Mouse (Mus musculus): Measurements from ENCODE around the gene Usp22. TPM values are rescaled to one million over a fixed set of nuclear protein-coding genes. Genes with fewer than 3 reads are reported as not detected.
A peak's percentile ranks its signal among the peaks of the same experiment; 100 is the strongest.
"Not testable (repeated sequence)": the region's sequence is repeated elsewhere in the genome, so short reads cannot be mapped to it uniquely, and the experiment has no call there.

Gene Usp22
- polyA plus RNA-seq, 1 experiment from 2014 or later: 10.0 TPM

DNA sequence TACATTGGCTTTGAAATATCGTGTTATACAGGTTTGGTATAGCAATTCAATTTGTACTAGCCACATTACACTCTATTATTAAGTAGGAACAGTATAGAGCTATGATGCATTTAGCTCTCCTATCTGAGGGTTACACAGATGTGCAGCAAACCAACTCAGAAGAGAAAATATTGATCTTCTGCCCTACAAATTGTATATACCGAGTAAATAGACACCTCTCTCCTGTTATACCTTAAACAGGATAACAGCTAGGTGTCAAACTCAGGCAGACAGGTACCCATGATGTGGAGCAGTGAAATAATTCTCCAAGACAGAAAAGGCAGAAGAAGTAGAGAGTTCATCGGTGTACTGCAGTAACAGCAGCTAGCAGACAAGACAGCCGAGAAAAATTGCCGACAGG is 923 bp upstream of the Usp22 start:
- ATAC-seq: no peak
- 0 out of 2 replicates have a peak overlapping the region, but pooled peaks have one; percentile 21 for H3K4me3 ChIP-seq (ENCODE audit: low read depth, low read length)
- H3K4me2 ChIP-seq (ENCODE audit: low read depth, low read length): peak overlapping the region; percentile 62
- whole genome bisulfite sequencing (ENCODE audit: insufficient replicate concordance): 64% methylated on average over 5 of the region's 5 CpGs
- no peak for DNase-seq
- TF ChIP-seq CTCF (IDR thresholded peaks at IDR 0.05; ENCODE audit: low read depth): no peak
- TF ChIP-seq EP300 (IDR thresholded peaks at IDR 0.05; ENCODE audit: low read depth): no peak
- no peaks in the 10 kb centered on the region for H3K27me3 ChIP-seq (ENCODE audit: insufficient read depth, low read length)
- H3K27ac ChIP-seq (ENCODE audit: low read depth): no peak overlapping the region; the same call in 1 of the 2 replicates
- H3K36me3 ChIP-seq (replicated peaks; ENCODE audit: insufficient read depth, low read length): no peaks in the 10 kb centered on the region
- H3K9ac ChIP-seq (replicated peaks): no peak overlapping the region
- H3K9me3 ChIP-seq (ENCODE audit: low read length): no peaks in the 10 kb centered on the region
- H3K4me1 ChIP-seq (ENCODE audit: insufficient read depth): peaks cover 13% of the 10 kb centered on the region

DNA sequence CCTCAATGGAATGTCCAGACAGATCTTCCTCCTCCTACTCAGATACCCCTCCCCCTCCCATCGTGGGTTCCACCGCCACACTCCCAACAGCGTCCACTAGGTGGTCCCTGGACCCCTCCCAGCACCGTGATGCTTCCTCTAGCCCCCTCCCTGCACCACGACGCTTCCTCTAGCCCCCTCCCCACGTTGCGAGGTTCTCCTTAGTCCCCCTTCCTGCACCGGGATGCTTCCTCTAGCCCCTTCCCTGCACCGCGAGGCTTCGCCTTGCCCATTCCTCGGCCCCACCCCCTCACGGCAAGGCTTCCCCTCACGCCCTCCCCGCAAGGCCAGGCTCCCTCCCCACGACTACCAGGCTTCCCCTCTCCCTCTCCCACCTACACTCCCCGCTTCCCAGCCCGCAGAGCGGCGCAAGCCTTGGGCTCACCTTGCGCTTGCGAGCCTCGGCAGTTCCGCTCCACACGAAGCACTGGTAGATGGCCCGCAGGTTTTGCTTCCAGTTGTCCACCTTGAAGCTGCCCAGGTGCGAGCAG is 499 bp downstream of the Usp22 start:
- DNase-seq (peak; percentile 73), ATAC-seq (peak; percentile 8)
- under 1% methylated on average over 27 of the region's 28 CpGs for WGBS (ENCODE audit: insufficient replicate concordance)
- peak overlapping the region; percentile 89 for H3K9ac ChIP-seq (replicated peaks)
- H3K27me3 ChIP-seq (ENCODE audit: insufficient read depth, low read length): no peaks in the 10 kb centered on the region
- peak overlapping the region; percentile 78 for H3K4me3 ChIP-seq (ENCODE audit: low read depth, low read length)
- peak overlapping the region; percentile 95 for H3K27ac ChIP-seq (ENCODE audit: low read depth)
- H3K36me3 ChIP-seq (replicated peaks; ENCODE audit: insufficient read depth, low read length): no peaks in the 10 kb centered on the region
- peak overlapping the region; percentile 97 for H3K4me2 ChIP-seq (ENCODE audit: low read depth, low read length)
- no peaks in the 10 kb centered on the region for H3K9me3 ChIP-seq (ENCODE audit: low read length)
- TF ChIP-seq EP300 (IDR thresholded peaks at IDR 0.05; ENCODE audit: low read depth): no peak
- peak; percentile 44 for TF ChIP-seq CTCF (IDR thresholded peaks at IDR 0.05; ENCODE audit: low read depth)
- peaks cover 15% of the 10 kb centered on the region for H3K4me1 ChIP-seq (ENCODE audit: insufficient read depth)

DNA sequence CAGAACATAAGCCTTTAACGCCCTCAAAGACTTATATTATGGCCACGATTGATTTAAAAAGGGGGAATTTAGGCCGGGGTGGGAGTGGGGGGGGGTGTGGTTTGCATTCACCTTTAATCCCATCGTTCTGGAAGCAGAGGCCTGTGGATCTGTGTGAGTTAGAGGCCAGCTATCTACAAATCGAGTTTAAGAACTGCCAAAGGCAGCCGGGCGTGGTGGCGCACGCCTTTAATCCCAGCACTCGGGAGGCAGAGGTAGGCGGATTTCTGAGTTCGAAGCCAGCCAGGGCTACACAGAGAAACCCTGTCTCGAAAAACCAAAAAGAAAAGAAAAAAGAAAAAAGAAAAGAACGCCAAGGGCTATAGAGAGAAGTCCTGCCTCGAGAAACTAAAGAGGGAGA is 1.4 kb downstream of the Usp22 start:
- not testable (repeated sequence) for H3K9me3 ChIP-seq (ENCODE audit: low read length); H3K27me3 ChIP-seq (ENCODE audit: insufficient read depth, low read length); DNase-seq; H3K36me3 ChIP-seq (replicated peaks; ENCODE audit: insufficient read depth, low read length); ATAC-seq; H3K27ac ChIP-seq (ENCODE audit: low read depth)
- 42% methylated on average over 15 of the region's 15 CpGs for WGBS (ENCODE audit: insufficient replicate concordance)
- Histone ChIP-seq H3K4me1 (ENCODE audit: insufficient read depth) (peaks cover 15% of the 10 kb centered on the region), H3K9ac (replicated peaks) (peak overlapping the region; percentile 89), H3K4me3 (ENCODE audit: low read depth, low read length) (peak overlapping the region; percentile 78; the same call in 1 of the 2 replicates), H3K4me2 (ENCODE audit: low read depth, low read length) (peak overlapping the region; percentile 97)

DNA sequence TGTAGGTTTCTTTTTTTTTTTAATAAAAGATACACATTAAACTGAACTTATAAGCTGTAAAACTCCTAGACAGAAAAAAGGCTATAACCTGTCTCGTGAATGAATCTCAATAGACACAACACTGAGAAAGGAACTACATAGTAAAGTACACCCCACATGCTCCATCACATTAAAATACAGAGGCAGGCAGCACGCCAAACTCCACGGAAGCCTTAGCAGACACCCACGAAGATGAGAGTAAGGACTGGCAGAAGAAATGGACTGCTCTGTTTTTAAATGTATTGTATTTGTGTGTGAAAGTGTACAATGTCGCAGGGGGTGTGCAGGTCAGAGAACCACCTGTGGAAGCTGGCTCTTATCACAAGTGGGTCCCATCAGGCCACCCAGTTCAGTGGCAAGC is 4.7 kb downstream of the Usp22 start:
- TF ChIP-seq CTCF (IDR thresholded peaks at IDR 0.05; ENCODE audit: low read depth) (no peak), EP300 (IDR thresholded peaks at IDR 0.05; ENCODE audit: low read depth) (no peak)
- no peak for ATAC-seq
- peaks cover 19% of the 10 kb centered on the region for H3K36me3 ChIP-seq (replicated peaks; ENCODE audit: insufficient read depth, low read length)
- no peak for DNase-seq
- H3K9me3 ChIP-seq (ENCODE audit: low read length): no peaks in the 10 kb centered on the region
- no peaks in the 10 kb centered on the region for H3K27me3 ChIP-seq (ENCODE audit: insufficient read depth, low read length)
- H3K27ac ChIP-seq (ENCODE audit: low read depth): no peak overlapping the region
- H3K4me2 ChIP-seq (ENCODE audit: low read depth, low read length): no peak overlapping the region
- peaks cover 10% of the 10 kb centered on the region for H3K4me1 ChIP-seq (ENCODE audit: insufficient read depth)
- 81% methylated on average over 5 of the region's 5 CpGs for WGBS (ENCODE audit: insufficient replicate concordance)
- no peak overlapping the region for H3K4me3 ChIP-seq (ENCODE audit: low read depth, low read length)
- no peak overlapping the region for H3K9ac ChIP-seq (replicated peaks)

DNA sequence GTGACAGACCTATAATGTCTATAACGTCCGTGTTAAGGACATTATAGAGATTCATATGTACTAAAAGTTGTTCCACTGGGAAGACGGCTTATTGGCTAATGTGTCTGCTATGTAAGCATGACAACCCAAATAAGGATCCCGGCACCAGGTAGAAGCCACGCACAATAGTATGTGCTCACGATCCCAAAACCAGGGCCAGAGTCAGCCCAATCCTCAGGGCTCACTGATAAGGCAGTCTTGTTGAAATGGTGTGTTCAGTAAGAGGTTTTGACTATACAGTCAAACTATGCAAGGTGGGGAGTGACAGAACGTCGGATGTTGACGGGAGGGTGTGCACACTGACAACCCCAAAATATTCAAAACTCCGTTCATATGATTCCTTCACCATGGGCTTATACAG is 10.0 kb downstream of the Usp22 start:
- Histone ChIP-seq H3K4me3 (ENCODE audit: low read depth, low read length) (no peak overlapping the region), H3K9me3 (ENCODE audit: low read length) (no peaks in the 10 kb centered on the region), H3K4me2 (ENCODE audit: low read depth, low read length) (no peak overlapping the region), H3K4me1 (ENCODE audit: insufficient read depth) (peaks cover 9% of the 10 kb centered on the region), H3K9ac (replicated peaks) (no peak overlapping the region), H3K27me3 (ENCODE audit: insufficient read depth, low read length) (no peaks in the 10 kb centered on the region), H3K36me3 (replicated peaks; ENCODE audit: insufficient read depth, low read length) (peaks cover 70% of the 10 kb centered on the region), H3K27ac (ENCODE audit: low read depth) (no peak overlapping the region)
- TF ChIP-seq EP300 (IDR thresholded peaks at IDR 0.05; ENCODE audit: low read depth) (no peak), CTCF (IDR thresholded peaks at IDR 0.05; ENCODE audit: low read depth) (no peak)
- DNase-seq: no peak
- WGBS (ENCODE audit: insufficient replicate concordance): 88% methylated on average over 10 of the region's 10 CpGs
- no peak for ATAC-seq

DNA sequence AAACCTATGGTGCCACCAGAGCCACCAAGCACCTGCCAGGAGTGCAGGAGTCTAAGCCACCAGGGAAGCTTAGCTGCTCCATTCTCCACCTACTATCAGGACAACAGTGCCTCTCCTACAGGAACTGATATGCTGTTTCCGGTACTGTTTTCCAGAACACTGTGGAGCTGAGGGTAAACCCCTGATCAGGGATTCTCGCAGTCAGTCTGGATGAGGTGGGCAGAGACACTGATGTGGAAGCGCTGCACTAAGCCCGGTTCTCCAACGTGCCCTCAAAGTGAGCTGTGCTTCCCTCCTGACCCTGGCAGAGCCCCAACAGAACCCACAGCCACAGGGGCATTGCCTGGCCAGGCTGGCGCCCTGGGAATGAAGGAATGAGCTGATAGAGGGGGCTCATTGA is 10.5 kb downstream of the Usp22 start:
- no peak overlapping the region for H3K27ac ChIP-seq (ENCODE audit: low read depth)
- no peaks in the 10 kb centered on the region for H3K9me3 ChIP-seq (ENCODE audit: low read length)
- peaks cover 74% of the 10 kb centered on the region for H3K36me3 ChIP-seq (replicated peaks; ENCODE audit: insufficient read depth, low read length)
- peaks cover 13% of the 10 kb centered on the region for H3K4me1 ChIP-seq (ENCODE audit: insufficient read depth)
- 83% methylated on average over 6 of the region's 6 CpGs for WGBS (ENCODE audit: insufficient replicate concordance)
- H3K4me2 ChIP-seq (ENCODE audit: low read depth, low read length): no peak overlapping the region
- DNase-seq: no peak
- no peak for ATAC-seq
- no peak for TF ChIP-seq EP300 (IDR thresholded peaks at IDR 0.05; ENCODE audit: low read depth)
- no peak for TF ChIP-seq CTCF (IDR thresholded peaks at IDR 0.05; ENCODE audit: low read depth)
- H3K4me3 ChIP-seq (ENCODE audit: low read depth, low read length): no peak overlapping the region
- no peaks in the 10 kb centered on the region for H3K27me3 ChIP-seq (ENCODE audit: insufficient read depth, low read length)
- H3K9ac ChIP-seq (replicated peaks): no peak overlapping the region

DNA sequence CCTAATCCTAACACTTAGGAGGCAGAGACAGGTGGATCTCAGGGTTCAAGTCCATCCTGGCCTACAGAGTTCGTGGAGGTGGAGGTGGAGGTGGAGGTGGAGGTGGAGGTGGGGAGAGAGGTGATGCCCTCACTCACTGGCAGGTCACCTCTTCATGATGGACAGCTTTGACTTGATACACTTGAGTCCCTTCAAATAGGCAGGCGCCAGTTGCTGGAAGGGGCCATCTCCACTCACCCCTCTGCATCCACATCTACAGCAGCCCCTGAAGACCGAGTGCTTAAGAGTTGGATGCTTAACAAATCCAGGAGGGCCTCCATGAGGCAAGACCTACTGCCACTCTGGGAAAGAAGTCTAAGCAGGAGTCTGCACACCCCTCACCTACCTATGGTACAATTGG is 11.5 kb downstream of the Usp22 start:
- TF ChIP-seq EP300 (IDR thresholded peaks at IDR 0.05; ENCODE audit: low read depth) (no peak), CTCF (IDR thresholded peaks at IDR 0.05; ENCODE audit: low read depth) (no peak)
- Histone ChIP-seq H3K27me3 (ENCODE audit: insufficient read depth, low read length) (no peaks in the 10 kb centered on the region), H3K9ac (replicated peaks) (no peak overlapping the region), H3K36me3 (replicated peaks; ENCODE audit: insufficient read depth, low read length) (peaks cover 82% of the 10 kb centered on the region), H3K4me1 (ENCODE audit: insufficient read depth) (peaks cover 13% of the 10 kb centered on the region), H3K27ac (ENCODE audit: low read depth) (no peak overlapping the region), H3K4me3 (ENCODE audit: low read depth, low read length) (no peak overlapping the region), H3K9me3 (ENCODE audit: low read length) (no peaks in the 10 kb centered on the region), H3K4me2 (ENCODE audit: low read depth, low read length) (no peak overlapping the region)
- ATAC-seq (no peak), DNase-seq (no peak)
- WGBS (ENCODE audit: insufficient replicate concordance): 74% methylated on average over 3 of the region's 3 CpGs
